Mouse (Mus musculus) hindbrain, postnatal 0 days (tissue): ENCODE measurements around the gene Prpf4b. TPM values are rescaled to one million over a fixed set of nuclear protein-coding genes. Genes with fewer than 3 reads are reported as not detected.
A peak's percentile ranks its signal among the peaks of the same experiment; 100 is the strongest.
"Not testable (repeated sequence)": the region's sequence is repeated elsewhere in the genome, so short reads cannot be mapped to it uniquely, and the experiment has no call there.

Source experiments
- ATAC-seq: fragments of 200-750 bp; cut with Nextera tagmentation; 2 replicates; pipeline ENCODE4 v1.8.0; 2017; ENCODE audit warnings: mild to moderate bottlenecking, moderate TSS enrichment, moderate library complexity
- DNase-seq: peaks from one replicate; pipeline ENCODE4 v3.0.0-alpha.2; 2015; ENCODE audit warnings: low spot score
- H3K27ac ChIP-seq: fragments of 300-500 bp; sonication (generic); 2 replicates; pipeline ENCODE4 v1.5.1; 2014; ENCODE audit warnings: mild to moderate bottlenecking
- H3K27me3 ChIP-seq: fragments of 300-500 bp; sonication (generic); 2 replicates; pipeline ENCODE4 v1.6.1; 2014; ENCODE audit warnings: low read length, mixed read lengths; ENCODE audit not compliant: insufficient read depth
- H3K36me3 ChIP-seq: fragments of 300-500 bp; sonication (generic); 2 replicates; pipeline ENCODE4 v1.6.1; 2014; ENCODE audit warnings: low read length, mixed read lengths; ENCODE audit not compliant: insufficient read depth
- H3K4me1 ChIP-seq: fragments of 300-500 bp; sonication (generic); 2 replicates; pipeline ENCODE4 v1.6.1; 2014; ENCODE audit warnings: antibody characterized with exemption, low read length, mixed read lengths; ENCODE audit not compliant: insufficient read depth
- H3K4me2 ChIP-seq: fragments of 300-500 bp; sonication (generic); 2 replicates; pipeline ENCODE4 v1.6.1; 2014; ENCODE audit warnings: low read depth, mild to moderate bottlenecking, low read length, moderate library complexity, mixed read lengths
- H3K4me3 ChIP-seq: fragments of 300-500 bp; sonication (generic); 2 replicates; pipeline ENCODE4 v1.5.1; 2014; ENCODE audit warnings: low read length
- H3K9ac ChIP-seq: fragments of 300-500 bp; sonication (generic); replicated peaks from 2 replicates; pipeline ENCODE4 v1.6.1; 2014; ENCODE audit warnings: mild to moderate bottlenecking, low read length, moderate library complexity, mixed read lengths
- H3K9me3 ChIP-seq: fragments of 300-500 bp; sonication (generic); 2 replicates; pipeline ENCODE4 v1.6.1; 2016; ENCODE audit warnings: low read length, mixed read lengths
- CTCF ChIP-seq: IDR thresholded peaks from 2 replicates; pipeline ENCODE4 v1.5.1; 2016; ENCODE audit warnings: antibody characterized with exemption, control low read depth, low read depth
- WGBS: fragments of 180-500 bp; shearing (Covaris S2); extraction: QIAGEN DNeasy Blood & Tissue Kit; methylation state at CpG from one replicate; pipeline ENCODE4 v1.1.7; 2014; 5-methylcytosine and 5-hydroxymethylcytosine counted together
- polyA plus RNA-seq: library from polyadenylated mRNA; unstranded; fragments of >200 nt; fragmentation: Nextera tagmentation; extraction: Ambion mirVana; gene quantifications from 2 replicates; pipeline ENCODE4 v1.2.1, GENCODE M21; 2015
- total RNA-seq: library from RNA; depleted of rRNA; stranded (reverse); fragments of >200 nt; gene quantifications from 2 replicates; pipeline ENCODE4 v1.2.3, GENCODE M21; 2014; rRNA removed

The Prpf4b gene
- total and polyA plus RNA-seq, 2 experiments from 2014 or later = 29.9 to 54.4 TPM

DNA sequence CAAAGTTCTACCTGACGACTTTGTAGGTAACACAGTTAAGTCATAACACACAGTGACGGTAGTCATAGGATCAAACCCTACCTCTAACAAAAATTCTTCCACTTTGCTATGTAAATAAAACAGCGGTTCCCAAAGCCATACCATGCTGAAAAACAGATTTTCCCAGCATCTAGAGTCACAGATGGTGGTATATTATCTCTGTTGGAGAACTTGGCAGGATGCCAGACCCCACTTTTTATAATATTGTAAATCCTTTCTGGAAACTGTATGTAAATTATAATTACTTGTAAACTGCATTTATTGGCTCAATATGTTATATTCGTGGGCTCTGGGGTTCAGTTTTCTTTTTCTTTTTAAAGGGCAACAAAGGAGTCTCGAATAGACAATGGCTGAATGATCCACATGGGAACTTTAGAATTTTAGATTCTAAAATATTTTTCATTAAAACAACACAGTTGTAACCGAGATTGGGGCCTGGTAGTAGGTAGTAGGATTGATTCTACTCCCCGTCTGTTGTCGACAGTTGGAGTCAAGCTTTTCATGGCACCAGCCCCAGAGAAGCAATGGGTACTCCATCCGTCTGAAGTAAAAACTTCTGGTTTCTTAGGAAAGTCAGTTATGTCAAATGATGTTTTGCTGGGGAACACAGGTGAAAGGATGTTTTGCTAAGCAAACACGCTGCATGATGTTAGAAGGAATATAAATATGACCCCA is 60.0 kb downstream of the Prpf4b start:
- Histone ChIP-seq H3K9me3 (no peaks in the 10 kb centered on the region), H3K27me3 (no peaks in the 10 kb centered on the region), H3K36me3 (no peaks in the 10 kb centered on the region), H3K4me2 (no peak overlapping the region), H3K4me3 (no peak overlapping the region), H3K27ac (no peak overlapping the region), H3K9ac (no peak overlapping the region), H3K4me1 (no peaks in the 10 kb centered on the region)
- TF ChIP-seq CTCF = no peak
- 60% methylated on average over 10 of the region's 10 CpGs for WGBS
- ATAC-seq = no peak
- peak; percentile 29 for DNase-seq

DNA sequence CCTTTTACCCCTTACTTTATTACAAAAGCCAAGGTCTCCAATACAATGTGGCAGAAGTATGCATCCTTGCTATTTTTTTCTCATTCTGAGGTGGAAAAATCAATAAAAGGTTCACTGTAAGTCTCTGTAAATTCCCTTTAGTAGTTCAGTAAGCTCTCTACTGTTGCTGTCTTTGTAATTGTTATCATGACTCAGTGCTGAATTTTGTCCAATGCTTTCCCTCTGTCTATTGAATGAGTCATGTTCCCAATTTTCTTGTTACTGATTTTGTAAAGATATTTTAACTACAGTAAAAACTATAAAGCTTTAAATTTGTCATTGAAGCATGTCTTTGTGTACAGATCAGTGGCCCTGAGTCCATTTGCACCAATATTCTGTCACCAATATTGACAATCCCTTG is 67.3 kb downstream of the Prpf4b start:
- TF ChIP-seq CTCF = no peak
- no peaks in the 10 kb centered on the region for H3K36me3 ChIP-seq
- no peaks in the 10 kb centered on the region for H3K4me1 ChIP-seq
- H3K27ac ChIP-seq = no peak overlapping the region
- H3K9ac ChIP-seq = no peak overlapping the region
- no peak overlapping the region for H3K4me2 ChIP-seq
- no peak for ATAC-seq
- no peak for DNase-seq
- H3K27me3 ChIP-seq = no peaks in the 10 kb centered on the region
- no peak overlapping the region for H3K4me3 ChIP-seq
- no peaks in the 10 kb centered on the region for H3K9me3 ChIP-seq

DNA sequence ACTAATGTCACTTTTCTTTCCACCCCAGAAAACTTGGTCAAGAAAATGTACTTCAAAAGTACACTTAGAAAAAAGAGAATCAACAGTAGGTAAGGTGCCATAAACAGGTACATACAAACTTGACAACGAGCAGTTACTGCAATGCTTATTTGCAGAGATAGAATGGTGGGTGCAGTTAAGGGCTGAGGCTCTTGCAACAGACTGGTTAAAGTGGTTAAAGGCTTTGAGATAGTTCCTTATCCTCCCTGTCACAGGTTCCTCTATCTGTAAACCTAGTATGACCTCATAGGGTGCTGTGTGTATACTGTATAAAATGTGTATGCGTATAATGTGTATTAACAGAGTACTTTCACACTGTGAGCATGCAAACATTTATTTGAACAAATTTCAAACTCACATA is 76.3 kb downstream of the Prpf4b start:
- not testable (repeated sequence) for H3K36me3 ChIP-seq, DNase-seq
- WGBS = 93% methylated on average over 2 of the region's 2 CpGs

More for the DNA sequence above, 76.3 kb downstream of the Prpf4b start:
- not testable (repeated sequence) for H3K27ac ChIP-seq, ATAC-seq, H3K27me3 ChIP-seq, H3K4me1 ChIP-seq, H3K9ac ChIP-seq, H3K4me2 ChIP-seq, H3K9me3 ChIP-seq, H3K4me3 ChIP-seq

Other genes starting within 250 kb of the Prpf4b start
- gene Pxdc1, start 221.8 kb upstream of the Prpf4b start, total RNA-seq = 15.6 and 25.2 TPM in 2 replicates
- gene Pxdc1, start 221.8 kb upstream of the Prpf4b start, polyA plus RNA-seq = 11.3 and 14.5 TPM in 2 replicates
- gene Fam50b, start 140.5 kb upstream of the Prpf4b start, total RNA-seq = not detected in 2 replicates
- gene Fam50b, start 140.5 kb upstream of the Prpf4b start, polyA plus RNA-seq = 0.19 TPM in 1 of 2 replicates, not detected in the other
- gene Fam217a, start 49.0 kb downstream of the Prpf4b start, total RNA-seq = 0.16 and 0.32 TPM in 2 replicates
- 1.2 TPM in 2 replicates for gene Fam217a, start 49.0 kb downstream of the Prpf4b start, polyA plus RNA-seq
- not detected in 2 replicates for gene 4933417A18Rik, start 49.1 kb downstream of the Prpf4b start, total RNA-seq
- gene 4933417A18Rik, start 49.1 kb downstream of the Prpf4b start, polyA plus RNA-seq = not detected in 2 replicates
- 1.3 TPM in 1 of 2 replicates, not detected in the other for gene Eci3, start 88.5 kb downstream of the Prpf4b start, total RNA-seq
- 0.80 and 1.2 TPM in 2 replicates for gene Eci3, start 88.5 kb downstream of the Prpf4b start, polyA plus RNA-seq
- 94.0 and 95.6 TPM in 2 replicates for gene Eci2, start 151.8 kb downstream of the Prpf4b start, total RNA-seq
- 136 and 143 TPM in 2 replicates for gene Eci2, start 151.8 kb downstream of the Prpf4b start, polyA plus RNA-seq